In genomic region chr7:110956422-110957170, GRCm38 (mm10) we compare ENCODE assay signal across 11 mouse cellular contexts. TPM values are rescaled to one million over a fixed set of nuclear protein-coding genes. Genes with fewer than 3 reads are reported as not detected.
DNase-seq lines count a peak whose midpoint lies in the region; ATAC-seq and TF ChIP-seq lines count a peak whose summit lies in the region.
"Had no signal": no experiment of that assay in that cellular context is flagged by ENCODE, and none has a peak within 500 bp of the region (broad histone marks: within the 10 kb centered on the region; RNA-seq: fewer than 3 reads in every experiment).

No protein-coding gene starts in this region.

- H3K36me3 ChIP-seq in MEL (ENCODE audit: control insufficient read depth in 1 of 2, insufficient read depth in 2 of 2, low read length in 2 of 2), result peaks cover 0 to 45% of the 10 kb centered on the region in 2 experiments; a peak in 2 of 4 replicates
- no peaks in the 10 kb centered on the region for H3K36me3 ChIP-seq in liver, embryonic 13.5 days
- no peaks in the 10 kb centered on the region for H3K36me3 ChIP-seq in spleen, adult 2 months (ENCODE audit: control insufficient read depth, insufficient read depth, low read length)

- TF ChIP-seq POLR2A in MEL (IDR thresholded peaks at IDR 0.05; ENCODE audit: control insufficient read depth in 1 of 2, insufficient read depth in 1 of 2, low read depth in 1 of 2, low read length in 2 of 2, poor library complexity in 1 of 2), result no peak
- no peak for TF ChIP-seq POLR2A in spleen, adult 2 months (IDR thresholded peaks at IDR 0.05; ENCODE audit: low read depth, low read length)

- peak; percentile 54 to 58 for DNase-seq in B cell, adult 2 months
- no peak for DNase-seq in MEL (ENCODE audit: low read depth, low spot score)
- DNase-seq in liver, embryonic 13.5 days, result no peak
- DNase-seq in spleen, adult 2 months (ENCODE audit: low read depth in 1 of 2, low spot score in 2 of 2), result peak; percentile 37 to 65
- no peak for DNase-seq in layer of hippocampus, postnatal 36 days
- DNase-seq in kidney, adult 9 months, result no peak
- no peak for DNase-seq in embryo, embryonic 10.5 days (ENCODE audit: low spot score)
- DNase-seq: heart, adult 18-20 months; kidney, postnatal 10 days; lung, adult 18-20 months had no signal

- H3K4me1 ChIP-seq in MEL (ENCODE audit: control insufficient read depth in 1 of 2, insufficient read depth in 2 of 2, low read length in 2 of 2), result peaks cover 22 to 48% of the 10 kb centered on the region in 2 experiments
- H3K4me1 ChIP-seq in liver, embryonic 13.5 days (replicated peaks), result peaks cover 38% of the 10 kb centered on the region
- peaks cover 23% of the 10 kb centered on the region; the same call in 1 of the 2 replicates for H3K4me1 ChIP-seq in spleen, adult 2 months (ENCODE audit: control insufficient read depth, insufficient read depth, insufficient read length)

- TF ChIP-seq RAD21 in MEL (IDR thresholded peaks at IDR 0.05; ENCODE audit: low read depth, low read length), result no peak

- WGBS in liver, embryonic 13.5 days (ENCODE audit: insufficient replicate concordance), result 31% methylated on average over 14 of the region's 14 CpGs
- 14% methylated on average over 14 of the region's 14 CpGs for WGBS in spleen, adult 2 months

- no peak overlapping the region for H3K4me2 ChIP-seq in liver, embryonic 13.5 days

- peak overlapping the region; percentile 7; the same call in 1 of the 2 replicates for H3K27ac ChIP-seq in MEL (ENCODE audit: control insufficient read depth, low read depth, low read length)
- peak overlapping the region; percentile 30; the same call in 1 of the 2 replicates for H3K27ac ChIP-seq in liver, embryonic 13.5 days
- H3K27ac ChIP-seq in spleen, adult 2 months (ENCODE audit: insufficient read depth, low read length), result peak overlapping the region; percentile 56

- H3K79me2 ChIP-seq in MEL (ENCODE audit: control insufficient read depth, insufficient read depth, low read length, poor library complexity), result no peaks in the 10 kb centered on the region

- no peak for TF ChIP-seq CTCF in MEL (IDR thresholded peaks at IDR 0.05 in 2 of 3, conservative IDR thresholded peaks at IDR 0.05 in 1 of 3; ENCODE audit: control insufficient read depth in 1 of 3, insufficient read depth in 1 of 3, low read depth in 2 of 3, low read length in 3 of 3, poor library complexity in 1 of 3, severe bottlenecking in 1 of 3)
- TF ChIP-seq CTCF in spleen, adult 2 months (IDR thresholded peaks at IDR 0.05; ENCODE audit: extremely low read depth, insufficient read depth, insufficient read length, insufficient replicate concordance), result no peak

- H3K9me3 ChIP-seq in MEL (replicated peaks; ENCODE audit: insufficient read depth, low read length), result no peaks in the 10 kb centered on the region
- H3K9me3 ChIP-seq in liver, embryonic 13.5 days (replicated peaks), result no peaks in the 10 kb centered on the region

- H3K4me3 ChIP-seq in MEL (ENCODE audit: control insufficient read depth in 1 of 2, insufficient read depth in 1 of 2, low read depth in 2 of 2, low read length in 2 of 2), result no peak overlapping the region
- no peak overlapping the region for H3K4me3 ChIP-seq in liver, embryonic 13.5 days (replicated peaks)
- no peak overlapping the region for H3K4me3 ChIP-seq in spleen, adult 2 months (ENCODE audit: extremely low read depth, insufficient read depth, insufficient read length)

- no peaks in the 10 kb centered on the region for H3K27me3 ChIP-seq in MEL (ENCODE audit: control insufficient read depth in 1 of 2, insufficient read depth in 2 of 2, low read length in 2 of 2)
- H3K27me3 ChIP-seq in liver, embryonic 13.5 days, result 0 out of 2 replicates have a peak, but pooled peaks cover 3% of the 10 kb centered on the region
- H3K27me3 ChIP-seq in spleen, adult 2 months (ENCODE audit: control insufficient read depth, insufficient read depth, low read length), result no peaks in the 10 kb centered on the region

- TF ChIP-seq EP300 in MEL (IDR thresholded peaks at IDR 0.05; ENCODE audit: low read depth in 1 of 2, low read length in 2 of 2), result no peak

- no peak overlapping the region for H3K9ac ChIP-seq in MEL (ENCODE audit: control insufficient read depth, low read depth, low read length, poor library complexity, severe bottlenecking)
- no peak overlapping the region for H3K9ac ChIP-seq in liver, embryonic 13.5 days

- peak; percentile 39; the same call in 1 of the 2 replicates for ATAC-seq in liver, embryonic 13.5 days (ENCODE audit: low read depth)
- no peak for ATAC-seq in cerebellum, adult (ENCODE audit: insufficient number of reproducible peaks, low FRiP score, low TSS enrichment)

TF ChIP-seq in MEL, 35 proteins besides CTCF, POLR2A, EP300 and RAD21:
- TF ChIP-seq BHLHE40 (IDR thresholded peaks at IDR 0.05; ENCODE audit: borderline replicate concordance, low read depth, low read length) (no peak), MXI1 (IDR thresholded peaks at IDR 0.05; ENCODE audit: low read depth, low read length) (no peak), POLR2AphosphoS2 (IDR thresholded peaks at IDR 0.05; ENCODE audit: low read length) (no peak), TBP (IDR thresholded peaks at IDR 0.05; ENCODE audit: low read depth, low read length) (no peak)

RNA-seq across cellular contexts. Expression of gene Mrvi1, which starts 25.7 kb away (rescaled TPM):
- 0.19 and 0.20 TPM in 2 replicates for total RNA-seq in MEL (2012; rRNA removed)
- under 1 TPM in 1 of 2 experiments, not detected in 1; 0.92 TPM for polyA plus RNA-seq in MEL (2012; ENCODE audit: insufficient read depth in 1 of 2, insufficient read length in 2 of 2, low read depth in 1 of 2, low replicate concordance in 2 of 2, missing spikeins in 1 of 2)
- 6.2 and 9.4 TPM in 2 replicates for polyA plus RNA-seq in liver, embryonic 13.5 days (2015; fragmentation: Nextera tagmentation; extraction: Ambion mirVana)
- polyA plus RNA-seq in spleen, adult 2 months (2012; rRNA removed), result 10.9 and 11.6 TPM in 2 replicates
- 1 to 10 TPM; 1.3 to 2.7 TPM for total RNA-seq in layer of hippocampus, postnatal 36 days (2021)

Comparison
In these comparisons a context has a peak if more than half of its experiments do, and no peak if none do; other contexts are left out.
1. DNase-seq: peak in B cell, adult 2 months (2 of 2) and spleen, adult 2 months (2 of 2); none in MEL (single experiment), liver, embryonic 13.5 days (single experiment), layer of hippocampus, postnatal 36 days (0 of 2), kidney, adult 9 months (single experiment) and embryo, embryonic 10.5 days (single experiment).
2. Peak in every context shown above with its lines, with median percentiles within 50 percentile points of each other: H3K27ac ChIP-seq.